Mouse (Mus musculus): ENCODE data around the gene Magi1.

Gene Magi1

GRCm38 (mm10) chr6:93726829-93727455, 556.8 kb downstream of the Magi1 start:
- peak; percentile 27 for DNase-seq (ENCODE audit: low spot score)

GRCm38 (mm10) chr6:93726121-93726520, 557.6 kb downstream of the Magi1 start:
- DNase-seq (ENCODE audit: low spot score) = no peak

GRCm38 (mm10) chr6:93724749-93725148, 559.0 kb downstream of the Magi1 start:
- no peak for DNase-seq (ENCODE audit: low spot score)

GRCm38 (mm10) chr6:93723226-93723625, 560.5 kb downstream of the Magi1 start:
- DNase-seq (ENCODE audit: low spot score) = no peak

GRCm38 (mm10) chr6:93719532-93719931, 564.2 kb downstream of the Magi1 start:
- DNase-seq (ENCODE audit: low spot score) = no peak

- DNase-seq (ENCODE audit: low spot score) = no peak
Observed at GRCm38 (mm10) chr6:93718385-93718784, 565.3 kb downstream of the Magi1 start.

GRCm38 (mm10) chr6:93717826-93718375, 565.8 kb downstream of the Magi1 start:
- no peak for DNase-seq (ENCODE audit: low spot score)

- DNase-seq (ENCODE audit: low spot score) = peak; percentile 60
Observed at GRCm38 (mm10) chr6:93716686-93717625, 566.8 kb downstream of the Magi1 start.

- no peak for DNase-seq (ENCODE audit: low spot score)
Observed at GRCm38 (mm10) chr6:93715181-93716180, 568.2 kb downstream of the Magi1 start.

GRCm38 (mm10) chr6:93704350-93704749, 579.4 kb downstream of the Magi1 start:
- DNase-seq (ENCODE audit: low spot score) = no peak

- DNase-seq (ENCODE audit: low spot score) = no peak
Observed at GRCm38 (mm10) chr6:93699436-93699835, 584.3 kb downstream of the Magi1 start.

GRCm38 (mm10) chr6:93697956-93698355, 585.8 kb downstream of the Magi1 start:
- DNase-seq (ENCODE audit: low spot score) = no peak

- DNase-seq (ENCODE audit: low spot score) = peak; percentile 51
Observed at GRCm38 (mm10) chr6:93678766-93679165, 605.0 kb downstream of the Magi1 start.

- DNase-seq (ENCODE audit: low spot score) = no peak
Observed at GRCm38 (mm10) chr6:93666731-93667130, 617.0 kb downstream of the Magi1 start.

GRCm38 (mm10) chr6:93665056-93665805, 618.5 kb downstream of the Magi1 start:
- DNase-seq (ENCODE audit: low spot score) = no peak

- DNase-seq (ENCODE audit: low spot score) = no peak
Observed at GRCm38 (mm10) chr6:93661139-93661538, 622.6 kb downstream of the Magi1 start.

GRCm38 (mm10) chr6:93659534-93659933, 624.2 kb downstream of the Magi1 start:
- DNase-seq (ENCODE audit: low spot score) = no peak

- peak; percentile 75 for DNase-seq (ENCODE audit: low spot score)
Observed at GRCm38 (mm10) chr6:93657187-93657974, 626.3 kb downstream of the Magi1 start.

GRCm38 (mm10) chr6:93648581-93649230, 635.0 kb downstream of the Magi1 start:
- peak; percentile 83 for DNase-seq (ENCODE audit: low spot score)

All from testis, postnatal 14 days (tissue).